Mouse (Mus musculus) embryonic fibroblast, embryonic 13.5 days (primary cell): Measurements from ENCODE around the gene Sptbn1.

Source experiments
- CTCF ChIP-seq: IDR thresholded peaks from 2 replicates; pipeline ENCODE4 v1.5.1; 2011; ENCODE audit warnings: mild to moderate bottlenecking, control low read depth, low read length, moderate library complexity, borderline replicate concordance; ENCODE audit not compliant: insufficient read depth
- POLR2A ChIP-seq: IDR thresholded peaks from 2 replicates; pipeline ENCODE4 v1.6.1; 2011; ENCODE audit warnings: low read depth, mild to moderate bottlenecking, control low read depth, low read length, moderate library complexity

- TF ChIP-seq POLR2A (no peak), CTCF (no peak)
Measured at GRCm38 (mm10) chr11:30099916-30100315, 168.1 kb downstream of the Sptbn1 start.
